Mouse (Mus musculus): Measurements from ENCODE around the gene Mbtd1. TPM values are rescaled to one million over a fixed set of nuclear protein-coding genes. Genes with fewer than 3 reads are reported as not detected.

Mbtd1 gene
- total RNA-seq (2014; rRNA removed) (10.5 and 20.1 TPM in 2 replicates), polyA plus RNA-seq (2015; fragmentation: Nextera tagmentation; extraction: Ambion mirVana) (8.0 and 11.6 TPM in 2 replicates)

GRCm38 (mm10) chr11:93885572-93886410 lies at the start of gene Mbtd1, which contains the start of gene Utp18:
Gene Mbtd1 (plus strand): TSS chr11:93885852.
Gene Utp18 (minus strand): TSS chr11:93885766.
- no peak for TF ChIP-seq CTCF (IDR thresholded peaks at IDR 0.05)
- DNase-seq (ENCODE audit: low spot score) (peak; percentile 98), ATAC-seq (ENCODE audit: low FRiP score) (peak; percentile 98)
- Histone ChIP-seq H3K27me3 (ENCODE audit: insufficient read depth, low read length) (no peaks in the 10 kb centered on the region), H3K4me3 (ENCODE audit: low read depth, low read length) (peak within 1 kb of the TSS; percentile 99), H3K36me3 (ENCODE audit: insufficient read depth, low read length) (peaks cover 3% of the 10 kb centered on the region), H3K9ac (replicated peaks; ENCODE audit: low read length, poor library complexity, severe bottlenecking) (peak within 1 kb of the TSS; percentile 87), H3K9me3 (ENCODE audit: low read length) (no peaks in the 10 kb centered on the region), H3K27ac (ENCODE audit: low read depth, low read length) (peak within 1 kb of the TSS; percentile 98), H3K4me1 (ENCODE audit: insufficient read depth, low read length) (peaks cover 6% of the 10 kb centered on the region; the same call in 1 of the 2 replicates), H3K4me2 (ENCODE audit: low read depth, low read length, poor library complexity, severe bottlenecking) (peak within 1 kb of the TSS; percentile 96)
- WGBS, result under 1% methylated on average over 64 of the region's 83 CpGs

- no peak overlapping the region for H3K4me2 ChIP-seq (ENCODE audit: low read depth, low read length, poor library complexity, severe bottlenecking)
- ATAC-seq (ENCODE audit: low FRiP score), result no peak
- no peak for DNase-seq (ENCODE audit: low spot score)
- no peaks in the 10 kb centered on the region for H3K27me3 ChIP-seq (ENCODE audit: insufficient read depth, low read length)
- no peak overlapping the region for H3K27ac ChIP-seq (ENCODE audit: low read depth, low read length)
- no peak for TF ChIP-seq CTCF (IDR thresholded peaks at IDR 0.05)
- no peaks in the 10 kb centered on the region for H3K36me3 ChIP-seq (ENCODE audit: insufficient read depth, low read length)
- no peaks in the 10 kb centered on the region for H3K9me3 ChIP-seq (ENCODE audit: low read length)
- no peak overlapping the region for H3K4me3 ChIP-seq (ENCODE audit: low read depth, low read length)
- no peaks in the 10 kb centered on the region for H3K4me1 ChIP-seq (ENCODE audit: insufficient read depth, low read length)
- no peak overlapping the region for H3K9ac ChIP-seq (replicated peaks; ENCODE audit: low read length, poor library complexity, severe bottlenecking)
- 17% methylated on average over 2 of the region's 2 CpGs for WGBS
Observed at GRCm38 (mm10) chr11:93847342-93847741, 38.3 kb upstream of the Mbtd1 start.

- DNase-seq (ENCODE audit: low spot score), result no peak
- WGBS, result 84% methylated on average over 3 of the region's 3 CpGs
- Histone ChIP-seq H3K9ac (replicated peaks; ENCODE audit: low read length, poor library complexity, severe bottlenecking) (no peak overlapping the region), H3K9me3 (ENCODE audit: low read length) (no peaks in the 10 kb centered on the region), H3K4me2 (ENCODE audit: low read depth, low read length, poor library complexity, severe bottlenecking) (no peak overlapping the region), H3K4me3 (ENCODE audit: low read depth, low read length) (no peak overlapping the region), H3K4me1 (ENCODE audit: insufficient read depth, low read length) (no peaks in the 10 kb centered on the region), H3K36me3 (ENCODE audit: insufficient read depth, low read length) (no peaks in the 10 kb centered on the region), H3K27me3 (ENCODE audit: insufficient read depth, low read length) (no peaks in the 10 kb centered on the region), H3K27ac (ENCODE audit: low read depth, low read length) (no peak overlapping the region)
- no peak for ATAC-seq (ENCODE audit: low FRiP score)
- no peak for TF ChIP-seq CTCF (IDR thresholded peaks at IDR 0.05)
Observed at GRCm38 (mm10) chr11:93852546-93852945, 33.1 kb upstream of the Mbtd1 start.

GRCm38 (mm10) chr11:93856284-93856955 lies 29.2 kb upstream of the Mbtd1 start:
- H3K27ac ChIP-seq (ENCODE audit: low read depth, low read length), result no peak overlapping the region
- H3K9me3 ChIP-seq (ENCODE audit: low read length), result no peaks in the 10 kb centered on the region
- no peaks in the 10 kb centered on the region for H3K4me1 ChIP-seq (ENCODE audit: insufficient read depth, low read length)
- DNase-seq (ENCODE audit: low spot score) (peak; percentile 90), ATAC-seq (ENCODE audit: low FRiP score) (no peak)
- no peak overlapping the region for H3K4me3 ChIP-seq (ENCODE audit: low read depth, low read length)
- WGBS, result 2% methylated on average over 6 of the region's 6 CpGs
- no peaks in the 10 kb centered on the region for H3K27me3 ChIP-seq (ENCODE audit: insufficient read depth, low read length)
- TF ChIP-seq CTCF (IDR thresholded peaks at IDR 0.05), result peak; percentile 96
- no peak overlapping the region for H3K9ac ChIP-seq (replicated peaks; ENCODE audit: low read length, poor library complexity, severe bottlenecking)
- peaks cover 3% of the 10 kb centered on the region; the same call in 1 of the 2 replicates for H3K36me3 ChIP-seq (ENCODE audit: insufficient read depth, low read length)
- peak overlapping the region; percentile 9; the same call in 1 of the 2 replicates for H3K4me2 ChIP-seq (ENCODE audit: low read depth, low read length, poor library complexity, severe bottlenecking)

- H3K4me3 ChIP-seq (ENCODE audit: low read depth, low read length), result no peak overlapping the region
- no peak for TF ChIP-seq CTCF (IDR thresholded peaks at IDR 0.05)
- DNase-seq (ENCODE audit: low spot score), result no peak
- H3K27ac ChIP-seq (ENCODE audit: low read depth, low read length), result no peak overlapping the region
- no peak overlapping the region for H3K9ac ChIP-seq (replicated peaks; ENCODE audit: low read length, poor library complexity, severe bottlenecking)
- H3K9me3 ChIP-seq (ENCODE audit: low read length), result no peaks in the 10 kb centered on the region
- ATAC-seq (ENCODE audit: low FRiP score), result no peak
- H3K36me3 ChIP-seq (ENCODE audit: insufficient read depth, low read length), result peaks cover 9% of the 10 kb centered on the region; the same call in 1 of the 2 replicates
- H3K27me3 ChIP-seq (ENCODE audit: insufficient read depth, low read length), result no peaks in the 10 kb centered on the region
- 68% methylated on average over 1 of the region's 1 CpGs for WGBS
- no peak overlapping the region for H3K4me2 ChIP-seq (ENCODE audit: low read depth, low read length, poor library complexity, severe bottlenecking)
- no peaks in the 10 kb centered on the region for H3K4me1 ChIP-seq (ENCODE audit: insufficient read depth, low read length)
Observed at GRCm38 (mm10) chr11:93860540-93861172, 25.0 kb upstream of the Mbtd1 start.

Data from midbrain, postnatal 0 days (tissue).